Mouse (Mus musculus) cerebellum, adult 2 months (tissue): ENCODE data around the gene Kctd21.

Source experiments
- CTCF ChIP-seq: fragments of 200-500 bp; IDR thresholded peaks from 2 replicates; pipeline ENCODE4 v1.5.1; 2011; ENCODE audit warnings: low read depth, mild to moderate bottlenecking, control low read depth, low read length, moderate library complexity, borderline replicate concordance; ENCODE audit not compliant: insufficient read depth
- POLR2A ChIP-seq: fragments of 200-500 bp; IDR thresholded peaks from 2 replicates; pipeline ENCODE4 v1.6.1; 2011; ENCODE audit warnings: low read length, control low read depth, borderline replicate concordance; ENCODE audit not compliant: insufficient read depth

DNA sequence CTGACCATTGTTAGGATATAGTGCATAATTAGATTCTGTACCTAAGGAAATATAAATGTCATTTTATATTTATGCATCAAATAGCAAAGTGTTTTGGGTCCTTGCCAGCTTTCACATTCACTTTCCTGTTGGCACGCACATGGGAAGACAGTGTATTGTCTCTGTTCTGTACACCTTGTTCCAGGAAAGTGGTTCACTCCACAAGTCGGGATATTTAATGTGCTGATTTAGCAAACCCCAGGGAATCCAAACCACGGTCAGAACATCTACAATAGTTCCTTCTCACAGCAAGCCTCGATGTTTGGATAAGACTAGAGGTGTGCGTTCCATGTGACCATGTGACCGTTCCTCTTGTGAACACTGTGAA, 59.9 kb downstream of the Kctd21 start:
- TF ChIP-seq CTCF (no peak), POLR2A (no peak)
